Mouse (Mus musculus) ovary, adult 18-20 months (tissue): Measurements from ENCODE around the gene Rrp8.
"Not testable (repeated sequence)": the region's sequence is repeated elsewhere in the genome, so short reads cannot be mapped to it uniquely, and the experiment has no call there.

ENCODE experiments used
- DNase-seq: peaks from one replicate; pipeline ENCODE4 v3.0.0; 2022; ENCODE audit warnings: low spot score, mixed read lengths

Gene Rrp8

GRCm38 (mm10) chr7:105743926-105744590 lies 6.9 kb upstream of the Rrp8 start, which contains the start of gene Taf10:
TSS of gene Taf10 (minus strand) at chr7:105744361.
- peak; percentile 73 for DNase-seq

- DNase-seq: not testable (repeated sequence)
Observed at GRCm38 (mm10) chr7:105743246-105743925, 6.2 kb upstream of the Rrp8 start.

- not testable (repeated sequence) for DNase-seq
Observed at GRCm38 (mm10) chr7:105742539-105743215, 5.5 kb upstream of the Rrp8 start.

GRCm38 (mm10) chr7:105741978-105742377 lies 4.8 kb upstream of the Rrp8 start:
- DNase-seq: no peak

GRCm38 (mm10) chr7:105740851-105741250 lies 3.7 kb upstream of the Rrp8 start:
- DNase-seq: no peak

- no peak for DNase-seq
Observed at GRCm38 (mm10) chr7:105740089-105740795, 3.1 kb upstream of the Rrp8 start.

- DNase-seq: peak; percentile 48
Observed at GRCm38 (mm10) chr7:105738948-105739347, 1.8 kb upstream of the Rrp8 start.

- DNase-seq: no peak
Observed at GRCm38 (mm10) chr7:105738286-105738685, 1.1 kb upstream of the Rrp8 start.

- DNase-seq: no peak
Observed at GRCm38 (mm10) chr7:105737648-105738047, 463 bp upstream of the Rrp8 start.

- DNase-seq: peak; percentile 90
Observed at GRCm38 (mm10) chr7:105736264-105736901, 802 bp downstream of the Rrp8 start, which contains the start of gene Ilk. TSS of gene Ilk (plus strand) at chr7:105736592.

- not testable (repeated sequence) for DNase-seq
Observed at GRCm38 (mm10) chr7:105735464-105735863, 1.7 kb downstream of the Rrp8 start.

GRCm38 (mm10) chr7:105734826-105735225 lies 2.4 kb downstream of the Rrp8 start:
- no peak for DNase-seq

GRCm38 (mm10) chr7:105733836-105734235 lies 3.3 kb downstream of the Rrp8 start:
- no peak for DNase-seq

GRCm38 (mm10) chr7:105728701-105729428 lies 8.3 kb downstream of the Rrp8 start:
- DNase-seq: no peak

- DNase-seq: no peak
Observed at GRCm38 (mm10) chr7:105726980-105727325, 10.2 kb downstream of the Rrp8 start.

- DNase-seq: no peak
Observed at GRCm38 (mm10) chr7:105726144-105726979, 10.8 kb downstream of the Rrp8 start.

GRCm38 (mm10) chr7:105721916-105722315 lies 15.3 kb downstream of the Rrp8 start:
- DNase-seq: no peak

- DNase-seq: no peak
Observed at GRCm38 (mm10) chr7:105715366-105715765, 21.8 kb downstream of the Rrp8 start.

GRCm38 (mm10) chr7:105708733-105709132 lies 28.5 kb downstream of the Rrp8 start:
- DNase-seq: no peak

GRCm38 (mm10) chr7:105703816-105704215 lies 33.4 kb downstream of the Rrp8 start:
- DNase-seq: no peak
